Mouse (Mus musculus) neural tube, postnatal 0 days (tissue): Measurements from ENCODE around the gene Hspb2. TPM values are rescaled to one million over a fixed set of nuclear protein-coding genes. Genes with fewer than 3 reads are reported as not detected.

Experiments used
- polyA plus RNA-seq: library from polyadenylated mRNA; unstranded; fragments of >200 nt; fragmentation: Nextera tagmentation; extraction: Ambion mirVana; gene quantifications from 2 replicates; pipeline ENCODE4 v1.2.1, GENCODE M21; 2015

The Hspb2 gene
- polyA plus RNA-seq = 3.3 and 4.1 TPM in 2 replicates

DNA sequence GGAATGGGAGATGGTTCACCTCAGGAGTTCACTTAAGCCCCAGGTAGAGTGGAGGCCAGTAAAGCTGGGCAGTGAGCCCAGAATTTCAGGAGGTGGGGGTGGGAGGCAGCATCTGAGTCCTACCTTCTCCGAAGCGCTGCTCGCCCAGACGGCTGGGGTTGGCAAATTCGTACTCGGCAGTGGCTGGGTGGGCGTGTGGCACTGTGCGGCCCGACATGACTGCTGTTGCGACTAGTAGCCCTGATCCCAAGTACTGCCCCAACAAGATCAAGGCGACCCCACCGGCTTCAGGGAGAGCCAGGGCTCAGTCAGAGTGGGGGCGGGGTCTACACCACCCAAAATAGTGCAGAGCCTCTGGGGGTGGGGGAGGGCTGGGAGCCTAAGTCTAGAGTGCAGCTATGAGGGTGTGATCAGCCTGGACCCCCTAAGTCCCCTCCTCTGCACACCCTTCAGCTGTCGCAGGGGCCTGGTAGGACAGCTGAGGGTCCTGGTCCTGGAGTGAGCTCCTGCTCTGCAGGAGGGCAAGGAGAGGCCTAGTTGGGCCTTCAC lies at the start of gene Hspb2:
Gene Hspb2, minus strand, starts transcription at position 301 of the 549 bp plus-strand sequence.

DNA sequence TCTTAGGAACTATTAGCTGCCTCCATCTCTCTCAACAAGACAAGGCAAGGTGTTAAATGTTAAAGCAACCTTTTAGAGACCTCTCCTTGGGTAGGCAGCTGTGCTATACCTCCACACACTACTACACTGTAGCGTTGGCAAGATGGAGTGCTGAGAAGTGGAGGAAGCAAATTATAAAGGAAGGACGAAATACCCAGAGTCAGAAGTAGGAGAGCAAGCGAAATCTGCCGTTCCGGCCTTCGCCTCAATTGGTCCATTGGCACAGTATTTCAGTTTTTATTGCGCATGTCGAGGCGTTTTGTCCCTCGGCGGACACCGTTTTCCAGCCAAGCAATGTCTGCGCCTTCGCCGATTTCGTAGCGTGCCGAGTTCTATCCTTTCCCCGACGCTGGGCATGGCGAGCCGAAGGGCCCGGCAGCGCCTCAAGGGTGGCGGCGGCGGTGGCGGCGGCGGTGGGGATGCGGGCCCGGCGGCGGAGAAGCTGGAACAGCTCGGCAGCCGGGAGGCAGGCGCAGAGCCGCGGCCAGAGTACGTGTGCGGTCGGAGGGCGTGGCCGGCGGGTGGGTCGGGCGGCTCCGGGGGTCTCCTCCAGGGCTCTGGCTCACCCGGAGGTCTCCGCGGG lies 22.9 kb upstream of the Hspb2 start, which contains the start of the genes Alg9 and 1110032A03Rik:
Gene Alg9, plus strand, starts transcription at position 29 of the 622 bp plus-strand sequence.
Gene 1110032A03Rik, minus strand, starts transcription at position 530 of the 622 bp plus-strand sequence.

DNA sequence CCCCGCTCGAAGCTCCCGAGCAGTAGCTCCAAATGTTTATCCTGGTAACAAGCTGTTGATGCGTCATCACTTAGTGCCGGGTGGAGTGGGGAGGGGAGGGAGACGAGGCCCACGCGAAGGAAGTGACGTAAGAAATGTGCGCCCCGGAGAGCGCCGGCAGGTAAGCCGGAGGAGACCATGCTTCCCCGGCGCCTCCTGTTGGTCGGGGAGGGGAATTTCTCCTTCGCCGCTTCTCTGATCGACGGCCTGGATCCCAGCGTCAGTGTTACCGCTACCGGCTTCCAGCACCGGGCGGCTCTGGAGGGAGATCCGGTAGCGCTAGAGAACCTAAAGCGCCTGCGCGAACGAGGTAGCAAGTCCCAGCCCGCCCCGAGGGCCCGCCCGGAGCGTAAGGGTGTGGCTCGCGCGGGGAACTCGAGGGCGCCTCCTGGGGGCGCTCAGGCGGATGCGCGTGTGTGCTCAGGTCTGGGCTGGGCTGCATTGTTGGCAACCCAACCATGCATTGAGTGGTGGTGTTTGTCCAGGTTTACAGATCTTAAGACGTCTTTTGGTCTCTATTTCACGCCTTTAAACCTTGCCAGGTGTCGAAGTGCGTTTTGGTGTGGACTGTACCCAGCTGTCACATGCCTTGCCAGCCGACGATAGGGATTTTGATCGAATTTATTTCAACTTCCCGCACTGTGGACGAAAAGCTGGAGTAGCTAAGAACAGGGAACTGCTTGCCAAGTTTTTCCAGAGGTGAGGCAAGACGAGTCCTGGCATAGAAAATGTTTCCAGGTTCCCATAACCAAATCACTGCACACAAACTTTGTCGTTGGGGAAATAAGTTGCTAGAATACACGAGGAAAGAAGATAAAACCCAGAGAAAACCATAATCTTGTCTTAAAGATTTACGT lies 16.2 kb upstream of the Hspb2 start, which contains the start of gene Fdxacb1:
Gene Fdxacb1, plus strand, starts transcription at position 130 of the 896 bp plus-strand sequence.

DNA sequence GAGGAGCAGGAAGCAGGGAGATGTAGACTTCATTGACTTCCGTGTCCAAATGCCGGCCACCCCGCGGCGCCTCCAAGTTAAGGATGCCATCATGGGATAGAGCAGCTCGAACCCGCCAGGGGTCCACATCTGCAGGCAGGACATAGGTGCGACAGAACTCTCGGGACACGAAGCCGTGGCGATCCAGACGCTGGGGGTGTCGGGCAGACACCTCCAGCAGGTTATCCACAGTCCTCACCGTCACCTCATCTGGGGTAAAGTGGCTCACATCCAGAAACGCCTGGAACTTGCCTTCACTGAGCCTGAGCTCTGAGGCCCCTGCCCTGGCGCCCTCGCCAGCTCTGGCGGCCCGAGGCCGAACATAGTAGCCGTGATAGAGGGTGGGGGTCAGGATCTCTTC lies 831 bp downstream of the Hspb2 start, which contains the start of gene Cryab:
Gene Cryab, plus strand, starts transcription at position 3 of the 400 bp plus-strand sequence.

DNA sequence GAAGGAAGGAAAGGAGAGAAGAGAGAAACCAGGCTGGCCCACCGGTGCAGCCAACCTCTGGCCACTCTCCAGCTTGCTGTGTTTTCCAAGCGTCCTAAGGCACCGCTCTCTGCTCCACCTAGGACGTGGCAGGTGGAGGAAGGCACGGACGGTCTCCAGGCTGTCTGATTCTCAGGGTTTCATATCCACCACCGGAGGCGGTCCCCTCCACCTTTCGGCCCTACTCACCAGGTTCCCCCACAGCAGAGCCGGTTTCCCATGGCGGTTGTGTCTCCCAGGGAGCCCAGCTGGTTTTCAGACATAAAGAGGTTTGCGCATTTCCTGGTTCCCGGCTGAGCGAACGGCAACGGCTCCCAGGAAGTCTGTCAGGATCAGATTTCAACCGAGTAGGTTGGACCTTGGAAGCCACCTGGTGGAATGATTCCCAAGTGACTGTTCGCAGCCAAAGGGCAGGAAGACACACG lies 5.9 kb downstream of the Hspb2 start, which contains the start of gene 2310030G06Rik:
Gene 2310030G06Rik, minus strand, starts transcription at position 323 of the 464 bp plus-strand sequence.

DNA sequence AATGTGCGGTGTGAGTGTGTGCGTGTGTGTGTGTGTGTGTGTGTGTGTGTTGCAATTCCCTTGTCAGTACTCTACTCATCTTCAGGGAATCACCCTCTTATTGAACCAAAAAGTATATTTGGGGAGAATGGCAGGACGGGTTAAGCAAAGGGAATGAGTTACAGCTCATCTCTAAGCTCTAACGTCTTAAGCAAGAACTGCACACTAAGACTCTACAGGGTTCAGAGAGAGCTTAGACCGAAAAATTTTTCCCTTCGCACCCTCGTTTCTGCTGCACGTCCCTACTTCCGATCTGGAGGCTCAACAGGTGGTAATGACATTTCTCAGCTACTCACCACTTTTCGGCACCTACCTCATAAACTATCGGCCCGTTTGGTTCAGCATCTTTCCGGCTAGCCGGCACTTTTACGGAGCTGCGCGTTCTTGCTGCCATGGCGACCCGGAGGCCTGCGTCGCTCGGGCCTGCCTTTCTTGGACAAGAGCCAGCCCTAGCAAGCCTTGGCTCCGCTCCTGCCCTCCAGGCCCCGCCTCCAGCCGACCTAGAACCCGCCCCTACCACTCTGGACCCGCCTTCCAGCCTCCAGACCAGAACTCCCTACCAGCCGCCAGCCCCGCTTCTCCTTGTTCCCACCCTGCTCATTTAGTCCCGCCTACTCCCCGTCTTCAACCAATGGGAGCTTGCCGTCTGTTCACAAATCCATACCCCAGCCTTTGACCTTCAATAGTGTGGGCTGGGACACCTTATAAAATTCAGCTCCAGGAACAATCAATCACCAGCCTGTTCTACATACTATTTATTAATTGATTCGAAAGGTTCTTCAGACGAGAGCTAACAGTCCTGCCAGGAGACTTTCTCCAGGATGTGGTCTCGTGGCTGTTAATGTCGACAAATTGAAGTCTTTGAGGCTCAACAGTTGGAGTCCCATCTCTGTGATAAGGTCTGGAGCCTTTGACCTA lies 13.0 kb downstream of the Hspb2 start, which contains the start of gene Dixdc1:
Gene Dixdc1, minus strand, starts transcription at position 604 of the 957 bp plus-strand sequence.

Other genes starting within 250 kb of the Hspb2 start
- gene Pts, start 223.6 kb downstream of the Hspb2 start, polyA plus RNA-seq = 97.8 and 101 TPM in 2 replicates
- gene Il18, start 197.5 kb downstream of the Hspb2 start, polyA plus RNA-seq = 37.1 and 50.8 TPM in 2 replicates
- 0.42 and 0.55 TPM in 2 replicates for gene Bco2, start 197.2 kb downstream of the Hspb2 start, polyA plus RNA-seq
- gene Tex12, start 191.0 kb downstream of the Hspb2 start, polyA plus RNA-seq = 0.46 TPM in 1 of 2 replicates, not detected in the other
- gene Sdhd, start 148.5 kb downstream of the Hspb2 start, polyA plus RNA-seq = 353 and 365 TPM in 2 replicates
- gene Timm8b, start 148.4 kb downstream of the Hspb2 start, polyA plus RNA-seq = 492 and 511 TPM in 2 replicates
- 4.5 and 6.8 TPM in 2 replicates for gene Pih1d2, start 135.0 kb downstream of the Hspb2 start, polyA plus RNA-seq
- 22.0 and 22.5 TPM in 2 replicates for gene Nkapd1, start 134.9 kb downstream of the Hspb2 start, polyA plus RNA-seq
- 73.7 and 79.1 TPM in 2 replicates for gene Dlat, start 92.6 kb downstream of the Hspb2 start, polyA plus RNA-seq
- 25.4 and 27.9 TPM in 2 replicates for gene Dixdc1, start 12.8 kb downstream of the Hspb2 start, polyA plus RNA-seq
- gene 2310030G06Rik, start 5.8 kb downstream of the Hspb2 start, polyA plus RNA-seq = 2.3 and 3.6 TPM in 2 replicates
- 64.2 and 69.0 TPM in 2 replicates for gene Cryab, start 1.0 kb downstream of the Hspb2 start, polyA plus RNA-seq
- gene Fdxacb1, start 15.9 kb upstream of the Hspb2 start, polyA plus RNA-seq = 7.9 and 8.8 TPM in 2 replicates
- 47.7 and 52.7 TPM in 2 replicates for gene Alg9, start 22.7 kb upstream of the Hspb2 start, polyA plus RNA-seq
- gene 1110032A03Rik, start 23.2 kb upstream of the Hspb2 start, polyA plus RNA-seq = 64.4 and 69.0 TPM in 2 replicates
- gene Ppp2r1b, start 92.9 kb upstream of the Hspb2 start, polyA plus RNA-seq = 28.7 and 29.8 TPM in 2 replicates